Mouse (Mus musculus) myocyte (in vitro differentiated cells): ENCODE data around the gene Fbrsl1. TPM values are rescaled to one million over a fixed set of nuclear protein-coding genes. Genes with fewer than 3 reads are reported as not detected.

Experiments used
- H3K27me3 ChIP-seq: one replicate; pipeline ENCODE4 v1.6.1; 2011; ENCODE audit not compliant: control insufficient read depth, insufficient read depth, insufficient read length
- H3K36me3 ChIP-seq: one replicate; pipeline ENCODE4 v1.6.1; 2011; ENCODE audit not compliant: control insufficient read depth, insufficient read depth
- H3K4me2 ChIP-seq: one replicate; pipeline ENCODE4 v1.6.1; 2011; ENCODE audit warnings: low read depth, control low read depth
- H3K4me3 ChIP-seq: one replicate; pipeline ENCODE4 v1.5.1; 2011; ENCODE audit warnings: mild to moderate bottlenecking, control low read depth, moderate library complexity
- H3K79me2 ChIP-seq: one replicate; pipeline ENCODE4 v1.6.1; 2011; ENCODE audit not compliant: control insufficient read depth, insufficient read depth
- H3ac ChIP-seq: one replicate; pipeline ENCODE4 v1.6.1; 2011; ENCODE audit not compliant: control insufficient read depth, insufficient read length
- CEBPB ChIP-seq: IDR thresholded peaks from 2 replicates; pipeline ENCODE4 v1.6.1; 2011; ENCODE audit warnings: mild to moderate bottlenecking, moderate library complexity; ENCODE audit not compliant: poor library complexity, insufficient read depth, severe bottlenecking
- E2F4 ChIP-seq: IDR thresholded peaks from one replicate; pipeline ENCODE4 v1.6.1; 2011; ENCODE audit warnings: mild to moderate bottlenecking, control low read depth, moderate library complexity; ENCODE audit not compliant: insufficient read depth
- MAX ChIP-seq: IDR thresholded peaks from one replicate; pipeline ENCODE4 v1.6.1; 2011; ENCODE audit warnings: low read depth, mild to moderate bottlenecking, control low read depth
- MYOD1 ChIP-seq, 3 experiments: IDR thresholded peaks; one replicate each; pipeline ENCODE4 v1.6.1; 2011; ENCODE audit warnings: control low read depth in 2 of 3, low read depth in 2 of 3, mild to moderate bottlenecking in 2 of 3, moderate library complexity in 1 of 3; ENCODE audit not compliant: insufficient read length in 2 of 3, control insufficient read depth in 1 of 3
- MYOG ChIP-seq, 3 experiments: IDR thresholded peaks; one replicate each; pipeline ENCODE4 v1.6.1; 2011; ENCODE audit warnings: control low read depth in 2 of 3, low read depth in 2 of 3, mild to moderate bottlenecking in 2 of 3; ENCODE audit not compliant: insufficient read length in 2 of 3, control insufficient read depth in 1 of 3, insufficient read depth in 1 of 3
- POLR2A ChIP-seq: IDR thresholded peaks from one replicate; pipeline ENCODE4 v1.6.1; 2011; ENCODE audit warnings: low read depth, mild to moderate bottlenecking, control low read depth, moderate library complexity; ENCODE audit not compliant: insufficient read length
- POLR2AphosphoS2 ChIP-seq: IDR thresholded peaks from one replicate; pipeline ENCODE4 v1.6.1; 2011; ENCODE audit warnings: low read depth, control low read depth; ENCODE audit not compliant: insufficient read length
- REST ChIP-seq: IDR thresholded peaks from one replicate; pipeline ENCODE4 v1.6.1; 2011; ENCODE audit warnings: mild to moderate bottlenecking, control low read depth, moderate library complexity; ENCODE audit not compliant: insufficient read depth, insufficient read length
- SRF ChIP-seq: IDR thresholded peaks from one replicate; pipeline ENCODE4 v1.6.1; 2011; ENCODE audit warnings: low read depth; ENCODE audit not compliant: control insufficient read depth, insufficient read length
- TCF12 ChIP-seq: IDR thresholded peaks from one replicate; pipeline ENCODE4 v1.6.1; 2011; ENCODE audit warnings: mild to moderate bottlenecking, control low read depth; ENCODE audit not compliant: poor library complexity, insufficient read depth, severe bottlenecking
- TCF3 ChIP-seq: IDR thresholded peaks from one replicate; pipeline ENCODE4 v1.6.1; 2011; ENCODE audit warnings: low read depth, control low read depth; ENCODE audit not compliant: insufficient read length
- USF1 ChIP-seq: IDR thresholded peaks from one replicate; pipeline ENCODE4 v1.6.1; 2011; ENCODE audit warnings: low read depth, mild to moderate bottlenecking, control low read depth, moderate library complexity
- polyA plus RNA-seq: library from polyadenylated mRNA; unstranded; fragments of >200 nt; fragmentation: generic; extraction: Trizol; gene quantifications from one replicate; pipeline ENCODE4 v1.2.1, GENCODE M21; 2012; ENCODE audit warnings: missing spikeins

Gene Fbrsl1
- polyA plus RNA-seq, 1 experiment = 19.0 TPM

DNA sequence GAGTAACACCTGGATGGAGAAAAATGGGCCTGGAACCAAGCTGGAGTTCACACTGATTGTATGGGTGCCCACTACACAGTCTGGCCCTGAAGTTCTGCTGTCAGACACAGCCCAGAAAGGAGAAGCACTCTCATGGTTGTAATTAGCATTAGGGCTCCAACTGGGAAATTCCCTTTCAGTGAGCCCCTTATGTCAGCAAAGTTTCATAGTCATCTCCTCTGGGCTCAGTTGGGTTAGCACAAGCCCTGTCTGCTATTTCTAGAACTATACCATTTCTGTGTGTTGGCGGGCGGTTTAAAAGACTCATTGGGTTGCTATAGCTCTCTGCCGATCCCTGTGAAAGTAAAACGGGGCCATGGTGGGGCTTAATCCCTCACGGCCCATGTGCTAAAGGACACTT is 24.1 kb downstream of the Fbrsl1 start:
- Histone ChIP-seq H3ac (no peak overlapping the region), H3K4me3 (no peak overlapping the region), H3K79me2 (no peaks in the 10 kb centered on the region), H3K27me3 (no peaks in the 10 kb centered on the region), H3K4me2 (no peak overlapping the region), H3K36me3 (no peaks in the 10 kb centered on the region)
- TF ChIP-seq MYOG (IDR thresholded peaks at IDR 0.05; ENCODE audit: control insufficient read depth in 1 of 3, insufficient read depth in 1 of 3, insufficient read length in 2 of 3, low read depth in 2 of 3) (no peak), SRF (no peak), MAX (no peak)

DNA sequence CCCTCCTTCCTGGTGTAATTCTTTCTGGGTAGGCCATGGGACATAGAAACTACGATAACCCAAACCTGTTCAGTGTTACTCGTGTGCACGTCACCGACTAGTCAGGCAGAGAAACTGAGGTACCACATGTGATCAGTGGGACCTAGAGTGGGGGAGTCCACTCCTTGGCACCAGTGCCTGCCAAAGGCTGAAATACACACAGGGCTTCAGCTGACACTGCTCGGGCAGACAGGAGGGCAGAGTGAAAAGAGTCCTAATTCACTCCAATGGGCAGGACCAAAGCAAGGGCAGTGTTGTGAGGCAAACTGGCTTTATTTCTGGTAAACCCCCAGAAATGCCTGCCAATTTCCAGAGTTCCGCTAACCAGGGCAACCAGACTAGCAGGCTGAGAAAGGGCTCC is 26.9 kb downstream of the Fbrsl1 start:
- Histone ChIP-seq H3K36me3 (no peaks in the 10 kb centered on the region), H3K4me2 (no peak overlapping the region), H3K79me2 (no peaks in the 10 kb centered on the region), H3ac (no peak overlapping the region), H3K27me3 (no peaks in the 10 kb centered on the region), H3K4me3 (no peak overlapping the region)
- TF ChIP-seq MYOG (IDR thresholded peaks at IDR 0.05; ENCODE audit: control insufficient read depth in 1 of 3, insufficient read depth in 1 of 3, insufficient read length in 2 of 3, low read depth in 2 of 3) (no peak), POLR2A (no peak), POLR2AphosphoS2 (no peak), MAX (no peak), TCF12 (no peak), REST (no peak), USF1 (no peak), E2F4 (no peak), CEBPB (no peak), SRF (no peak), MYOD1 (IDR thresholded peaks at IDR 0.05; ENCODE audit: control insufficient read depth in 1 of 3, insufficient read length in 2 of 3, low read depth in 2 of 3) (no peak), TCF3 (no peak)

DNA sequence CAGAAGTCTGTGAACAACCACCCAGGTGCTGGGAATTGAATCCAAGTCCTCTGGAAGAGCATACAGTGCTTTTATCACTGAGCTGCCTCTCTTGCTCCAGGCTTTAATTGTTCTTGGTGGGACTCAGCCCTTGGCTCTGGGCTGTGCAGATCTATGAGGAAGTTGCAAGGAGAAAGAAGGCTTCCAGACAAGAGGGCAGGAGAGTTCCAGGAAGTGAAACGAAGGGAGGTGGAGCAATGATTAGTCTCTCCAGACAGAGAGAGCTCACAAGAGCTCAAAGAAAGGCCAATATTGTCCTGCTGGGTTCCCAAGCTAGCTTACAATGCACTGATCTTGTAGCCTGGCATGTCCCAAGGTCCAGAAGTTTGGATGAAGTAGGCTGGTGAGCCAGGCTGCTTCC is 27.4 kb downstream of the Fbrsl1 start:
- Histone ChIP-seq H3K79me2 (no peaks in the 10 kb centered on the region), H3ac (no peak overlapping the region), H3K4me2 (no peak overlapping the region), H3K4me3 (no peak overlapping the region), H3K36me3 (no peaks in the 10 kb centered on the region), H3K27me3 (no peaks in the 10 kb centered on the region)
- no peak for TF ChIP-seq SRF
- no peak for TF ChIP-seq POLR2AphosphoS2
- TF ChIP-seq MYOD1 (IDR thresholded peaks at IDR 0.05; ENCODE audit: control insufficient read depth in 1 of 3, insufficient read length in 2 of 3, low read depth in 2 of 3) = no peak
- no peak for TF ChIP-seq E2F4
- no peak for TF ChIP-seq MAX
- no peak for TF ChIP-seq CEBPB
- no peak for TF ChIP-seq MYOG (IDR thresholded peaks at IDR 0.05; ENCODE audit: control insufficient read depth in 1 of 3, insufficient read depth in 1 of 3, insufficient read length in 2 of 3, low read depth in 2 of 3)
- TF ChIP-seq TCF3 = no peak
- TF ChIP-seq USF1 = no peak
- TF ChIP-seq TCF12 = no peak
- no peak for TF ChIP-seq REST
- no peak for TF ChIP-seq POLR2A

DNA sequence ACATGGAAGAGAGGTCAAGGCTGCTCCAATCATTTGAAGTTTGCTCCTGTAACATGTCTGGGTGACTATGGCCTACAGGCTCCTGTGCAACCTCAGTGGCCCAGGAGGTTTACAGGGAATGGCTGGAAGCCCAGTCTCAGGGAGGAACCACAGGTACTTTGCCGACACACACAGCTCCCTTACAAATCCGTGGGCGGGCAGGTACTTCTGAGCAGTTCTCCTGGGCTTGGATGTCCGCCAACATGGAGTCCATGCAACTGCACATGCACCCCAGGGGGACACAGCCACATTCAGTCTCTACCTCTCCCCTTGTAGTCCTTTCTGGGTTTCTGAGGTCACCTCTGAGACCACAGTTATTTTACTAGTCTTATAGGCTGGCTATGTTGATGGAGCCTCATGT is 28.1 kb downstream of the Fbrsl1 start:
- Histone ChIP-seq H3K4me2 (no peak overlapping the region), H3ac (no peak overlapping the region), H3K79me2 (no peaks in the 10 kb centered on the region), H3K4me3 (no peak overlapping the region), H3K27me3 (no peaks in the 10 kb centered on the region), H3K36me3 (no peaks in the 10 kb centered on the region)
- TF ChIP-seq POLR2A = no peak
- TF ChIP-seq USF1 = no peak
- no peak for TF ChIP-seq POLR2AphosphoS2
- TF ChIP-seq MAX = no peak
- TF ChIP-seq TCF12 = no peak
- TF ChIP-seq CEBPB = no peak
- no peak for TF ChIP-seq SRF
- no peak for TF ChIP-seq E2F4

DNA sequence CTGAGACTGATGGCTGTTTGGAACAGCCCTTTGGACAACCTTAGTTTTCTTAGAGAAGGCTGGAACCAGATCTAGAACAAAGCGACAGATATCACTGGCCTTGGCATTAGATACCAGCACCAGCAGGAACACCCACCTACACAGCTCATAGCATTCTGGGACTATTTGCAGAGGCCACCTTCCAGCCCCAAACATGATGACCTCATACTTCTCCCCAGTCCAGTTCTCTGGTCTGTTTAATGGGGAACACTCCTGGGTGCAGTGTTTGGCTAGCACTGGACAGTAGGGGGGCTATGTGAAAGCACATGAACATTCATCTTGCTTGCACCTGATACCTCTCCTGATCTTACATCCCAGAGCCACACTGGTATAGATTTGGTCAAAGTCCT is 29.8 kb downstream of the Fbrsl1 start:
- Histone ChIP-seq H3K79me2 (no peaks in the 10 kb centered on the region), H3K36me3 (no peaks in the 10 kb centered on the region), H3K4me3 (no peak overlapping the region), H3ac (no peak overlapping the region), H3K27me3 (no peaks in the 10 kb centered on the region), H3K4me2 (no peak overlapping the region)
- TF ChIP-seq MYOD1 (IDR thresholded peaks at IDR 0.05; ENCODE audit: control insufficient read depth in 1 of 3, insufficient read length in 2 of 3, low read depth in 2 of 3) (no peak), CEBPB (no peak), MAX (no peak), POLR2AphosphoS2 (no peak), REST (no peak), USF1 (no peak), POLR2A (no peak), TCF12 (no peak), MYOG (IDR thresholded peaks at IDR 0.05; ENCODE audit: control insufficient read depth in 1 of 3, insufficient read depth in 1 of 3, insufficient read length in 2 of 3, low read depth in 2 of 3) (no peak), TCF3 (no peak), SRF (no peak), E2F4 (no peak)
